Mouse (Mus musculus) limb, embryonic 13.5 days (tissue): ENCODE results near the gene Abcd4. TPM values are rescaled to one million over a fixed set of nuclear protein-coding genes. Genes with fewer than 3 reads are reported as not detected.

ENCODE experiments used
- ATAC-seq: fragments of 200-750 bp; cut with Nextera tagmentation; 2 replicates; pipeline ENCODE4 v1.8.0; 2017; ENCODE audit warnings: low read depth, moderate number of reproducible peaks, moderate TSS enrichment; ENCODE audit not compliant: low FRiP score
- H3K27ac ChIP-seq: fragments of 300-500 bp; sonication (generic); 2 replicates; pipeline ENCODE4 v1.5.1; 2015; ENCODE audit warnings: inconsistent platforms, mild to moderate bottlenecking, moderate library complexity
- H3K27me3 ChIP-seq: fragments of 300-500 bp; sonication (generic); 2 replicates; pipeline ENCODE4 v1.6.1; 2015; ENCODE audit warnings: mild to moderate bottlenecking, inconsistent platforms
- H3K36me3 ChIP-seq: fragments of 300-500 bp; sonication (generic); 2 replicates; pipeline ENCODE4 v1.6.1; 2015; ENCODE audit warnings: inconsistent platforms, mild to moderate bottlenecking, moderate library complexity
- H3K4me1 ChIP-seq: fragments of 300-500 bp; sonication (generic); 2 replicates; pipeline ENCODE4 v1.6.1; 2015; ENCODE audit warnings: inconsistent platforms
- H3K4me2 ChIP-seq: fragments of 300-500 bp; sonication (generic); replicated peaks from 2 replicates; pipeline ENCODE4 v1.6.1; 2015; ENCODE audit warnings: inconsistent platforms, mild to moderate bottlenecking, moderate library complexity
- H3K4me3 ChIP-seq: fragments of 300-500 bp; sonication (generic); 2 replicates; pipeline ENCODE4 v1.5.1; 2015; ENCODE audit warnings: moderate library complexity, mild to moderate bottlenecking, inconsistent platforms
- H3K9ac ChIP-seq: fragments of 300-500 bp; sonication (generic); 2 replicates; pipeline ENCODE4 v1.6.1; 2015; ENCODE audit warnings: mild to moderate bottlenecking, inconsistent platforms
- H3K9me3 ChIP-seq: fragments of 300-500 bp; sonication (generic); 2 replicates; pipeline ENCODE4 v1.6.1; 2016; ENCODE audit warnings: inconsistent platforms
- WGBS: fragments of 180-500 bp; shearing (Covaris S2); methylation state at CpG from one replicate; pipeline ENCODE4 v1.1.7; 2015; 5-methylcytosine and 5-hydroxymethylcytosine counted together
- polyA plus RNA-seq: library from polyadenylated mRNA; unstranded; fragments of >200 nt; fragmentation: Nextera tagmentation; extraction: Ambion mirVana; gene quantifications from 2 replicates; pipeline ENCODE4 v1.2.1, GENCODE M21; 2015

The Abcd4 gene
- 18.6 and 19.7 TPM in 2 replicates for polyA plus RNA-seq

DNA sequence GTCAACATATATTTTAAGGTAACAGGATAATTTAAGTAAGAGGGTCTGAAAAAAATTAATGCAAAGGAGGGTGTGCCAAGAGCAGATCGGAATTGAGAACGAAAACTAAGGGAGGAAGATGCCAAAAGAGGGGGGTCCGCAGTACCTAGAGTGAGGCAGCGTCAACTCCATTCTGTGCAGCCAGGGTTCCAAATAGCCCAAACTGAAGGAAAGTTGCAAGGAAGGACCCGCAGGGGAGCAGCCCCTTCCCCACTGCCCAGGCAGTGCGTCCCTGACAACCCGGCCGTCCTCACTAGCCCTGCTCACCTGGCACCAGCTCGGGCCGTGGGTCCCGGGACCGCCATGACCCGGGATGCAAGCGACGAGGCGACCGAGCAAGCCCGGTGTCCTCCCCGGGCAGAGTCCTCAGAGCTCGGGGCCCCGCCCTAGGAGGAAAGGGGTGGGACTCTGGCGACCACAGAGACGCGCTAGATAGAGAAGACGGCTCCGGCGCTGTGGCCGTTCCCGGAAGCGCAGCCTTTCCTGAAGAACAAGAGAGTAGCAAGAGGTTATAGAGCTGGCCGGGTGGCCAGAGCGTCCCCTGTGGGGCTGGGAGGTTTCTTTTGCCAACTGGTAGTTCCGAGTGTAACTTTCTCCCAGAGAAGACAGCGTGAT is at the start of gene Abcd4:
Gene Abcd4 (minus strand): TSS at position 437 of the 654 bp plus-strand sequence.
- H3K4me2 ChIP-seq = peak within 1 kb of the TSS; percentile 67
- H3K36me3 ChIP-seq = peaks cover 20% of the 10 kb centered on the region
- H3K27me3 ChIP-seq = no peaks in the 10 kb centered on the region
- 1% methylated on average over 34 of the region's 34 CpGs for WGBS
- no peaks in the 10 kb centered on the region for H3K9me3 ChIP-seq
- H3K9ac ChIP-seq = peak within 1 kb of the TSS; percentile 89
- H3K27ac ChIP-seq = peak within 1 kb of the TSS; percentile 48; the same call in 1 of the 2 replicates
- peaks cover 3% of the 10 kb centered on the region; the same call in 1 of the 2 replicates for H3K4me1 ChIP-seq
- H3K4me3 ChIP-seq = peak within 1 kb of the TSS; percentile 74
- peak; percentile 97 for ATAC-seq

DNA sequence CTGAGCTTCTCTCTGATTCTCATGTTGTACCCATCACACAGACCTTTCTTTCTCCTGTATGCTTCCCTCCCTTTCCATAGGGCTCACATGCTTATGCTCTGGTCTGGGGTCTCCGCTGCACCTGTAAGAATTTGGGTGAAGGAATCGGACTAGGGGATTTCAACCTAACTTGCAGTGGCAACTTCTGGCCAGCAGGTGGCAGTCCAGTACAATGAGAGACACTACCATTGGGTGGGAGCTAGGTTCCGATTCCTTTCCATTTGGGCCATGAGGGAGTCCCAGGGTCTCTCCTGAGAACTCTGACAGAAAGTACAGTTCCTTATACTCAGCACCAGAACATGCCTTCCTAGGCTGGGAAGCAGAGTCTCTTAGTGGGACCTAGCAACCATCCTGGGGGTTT is 36.7 kb upstream of the Abcd4 start:
- Histone ChIP-seq H3K9ac (no peak overlapping the region), H3K4me2 (no peak overlapping the region), H3K27ac (no peak overlapping the region), H3K4me3 (no peak overlapping the region), H3K36me3 (no peaks in the 10 kb centered on the region), H3K27me3 (peaks cover 28% of the 10 kb centered on the region; the same call in 1 of the 2 replicates), H3K9me3 (no peaks in the 10 kb centered on the region), H3K4me1 (no peaks in the 10 kb centered on the region)
- ATAC-seq = no peak
- 23% methylated on average over 3 of the region's 3 CpGs for WGBS

DNA sequence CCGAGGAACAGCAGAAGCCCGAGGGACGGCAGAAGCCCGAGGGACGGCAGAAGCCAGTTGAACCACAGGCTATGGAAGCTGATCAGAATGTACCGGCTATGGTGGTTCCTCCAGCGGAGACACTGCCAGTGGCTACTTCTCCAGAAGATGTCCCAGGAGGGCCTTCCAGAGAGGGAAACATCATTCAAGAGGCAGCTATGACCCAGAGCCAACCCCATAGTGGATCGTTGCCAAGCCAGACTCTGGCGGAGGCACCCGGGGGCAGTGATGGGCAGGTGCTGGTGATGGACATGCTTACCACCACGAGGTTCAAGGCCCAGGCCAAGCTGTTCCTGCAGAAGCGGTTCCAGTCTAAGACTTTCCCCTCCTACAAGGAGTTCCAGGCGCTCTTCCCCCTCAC is 33.0 kb upstream of the Abcd4 start:
- no peaks in the 10 kb centered on the region for H3K9me3 ChIP-seq

DNA sequence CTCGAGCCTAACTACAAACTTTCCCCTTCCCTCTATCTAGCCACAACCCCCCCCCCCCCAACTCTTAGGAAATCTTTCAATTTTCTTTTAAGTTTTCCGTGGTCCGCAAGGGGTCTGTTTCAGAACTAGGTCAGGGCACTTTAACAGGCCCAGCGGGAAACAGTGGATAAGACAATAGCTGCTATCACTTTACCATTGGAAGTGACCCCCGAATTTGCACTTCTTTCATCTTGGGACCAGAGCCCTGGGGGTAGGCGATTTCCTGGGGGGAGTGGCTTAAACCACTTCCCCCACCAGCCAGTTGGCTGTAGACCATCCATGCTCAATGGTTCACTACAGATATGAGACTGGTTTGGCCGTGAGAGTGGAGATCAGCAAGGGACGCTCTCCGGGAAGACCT is 23.4 kb upstream of the Abcd4 start, which contains the start of gene Vrtn:
Gene Vrtn (plus strand): TSS at position 366 of the 400 bp plus-strand sequence.
- Histone ChIP-seq H3K4me3 (no peak within 1 kb of the TSS; the same call in 1 of the 2 replicates), H3K4me2 (peak within 1 kb of the TSS; percentile 39; the same call in 1 of the 2 replicates), H3K4me1 (peaks cover 17% of the 10 kb centered on the region), H3K36me3 (no peaks in the 10 kb centered on the region), H3K9ac (no peak within 1 kb of the TSS), H3K27me3 (peaks cover 56% of the 10 kb centered on the region), H3K27ac (no peak within 1 kb of the TSS), H3K9me3 (no peaks in the 10 kb centered on the region)
- 12% methylated on average over 9 of the region's 9 CpGs for WGBS
- no peak for ATAC-seq

More for the DNA sequence above, 33.0 kb upstream of the Abcd4 start:
- Histone ChIP-seq H3K36me3 (no peaks in the 10 kb centered on the region), H3K4me2 (no peak overlapping the region), H3K4me3 (no peak overlapping the region), H3K9ac (no peak overlapping the region), H3K27ac (no peak overlapping the region), H3K4me1 (no peaks in the 10 kb centered on the region), H3K27me3 (peaks cover 33% of the 10 kb centered on the region; the same call in 1 of the 2 replicates)
- no peak for ATAC-seq
- 84% methylated on average over 13 of the region's 13 CpGs for WGBS

DNA sequence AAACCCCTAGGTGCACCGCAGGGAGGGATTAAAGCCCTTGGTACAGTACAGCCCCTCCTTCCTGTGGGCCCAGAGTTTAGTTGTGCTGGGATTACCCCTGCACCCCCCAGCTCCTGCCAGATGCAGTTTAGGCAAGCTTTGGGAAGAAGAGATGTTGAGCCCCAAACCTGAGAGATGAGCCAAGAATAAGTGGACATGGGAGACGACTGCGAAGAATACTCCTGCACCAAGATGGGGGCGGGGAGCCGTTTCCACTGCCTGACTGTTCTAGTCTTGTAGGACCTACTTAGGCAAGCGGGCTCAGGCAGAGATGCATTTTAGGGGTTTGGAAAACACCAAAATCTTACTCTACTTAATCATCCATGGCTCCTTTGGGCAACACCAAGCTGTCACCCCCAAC is 23.0 kb upstream of the Abcd4 start:
- H3K27ac ChIP-seq = no peak overlapping the region
- H3K9ac ChIP-seq = no peak overlapping the region
- no peak for ATAC-seq
- 18% methylated on average over 6 of the region's 6 CpGs for WGBS
- H3K4me2 ChIP-seq = no peak overlapping the region
- H3K4me1 ChIP-seq = peaks cover 17% of the 10 kb centered on the region
- H3K27me3 ChIP-seq = peaks cover 56% of the 10 kb centered on the region
- H3K36me3 ChIP-seq = no peaks in the 10 kb centered on the region
- no peaks in the 10 kb centered on the region for H3K9me3 ChIP-seq
- no peak overlapping the region for H3K4me3 ChIP-seq

DNA sequence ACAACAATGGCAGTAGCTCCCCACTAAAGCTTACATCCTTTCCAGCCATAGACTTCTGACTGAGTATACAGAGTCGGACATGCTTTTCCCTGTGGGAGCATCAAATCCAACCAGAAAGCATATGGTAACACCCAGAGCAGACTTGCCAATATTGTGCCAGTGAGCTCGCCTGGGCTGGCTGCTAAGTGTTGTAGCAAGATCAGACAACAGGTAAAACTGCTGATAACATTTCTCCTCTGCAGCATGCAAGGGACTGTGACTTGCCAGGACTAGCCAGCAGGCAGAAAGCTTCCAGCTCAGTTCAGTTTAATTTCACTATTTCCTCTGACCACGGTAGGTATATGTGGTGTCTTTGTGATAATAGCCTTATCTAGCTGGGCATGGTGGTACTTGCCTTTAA is 14.7 kb upstream of the Abcd4 start:
- Histone ChIP-seq H3K4me3 (no peak overlapping the region), H3K4me2 (no peak overlapping the region), H3K27ac (no peak overlapping the region), H3K36me3 (no peaks in the 10 kb centered on the region), H3K9me3 (no peaks in the 10 kb centered on the region), H3K9ac (no peak overlapping the region), H3K27me3 (peaks cover 4% of the 10 kb centered on the region; the same call in 1 of the 2 replicates), H3K4me1 (no peaks in the 10 kb centered on the region)
- WGBS = 62% methylated on average over 3 of the region's 3 CpGs
- no peak for ATAC-seq

DNA sequence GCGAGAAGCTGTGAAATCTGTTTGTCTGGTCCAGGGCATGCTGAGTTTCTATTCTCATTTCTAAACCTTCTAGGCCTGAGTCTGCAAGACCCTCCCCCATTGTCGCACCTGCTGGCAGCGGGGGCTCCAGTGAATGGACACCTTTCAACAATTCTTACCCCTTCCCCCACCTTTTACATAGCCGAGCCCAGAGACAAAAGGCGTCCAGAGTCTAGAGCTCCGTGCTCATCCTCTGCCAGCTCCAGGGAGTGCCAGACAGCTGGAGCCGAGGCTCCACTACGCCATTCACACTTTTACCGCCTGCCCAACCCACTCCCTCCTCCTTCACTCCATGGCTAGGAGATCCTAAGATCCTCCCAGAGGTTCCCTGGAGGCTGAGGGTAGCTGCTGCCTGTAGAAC is 7.9 kb upstream of the Abcd4 start:
- H3K9me3 ChIP-seq = no peaks in the 10 kb centered on the region
- no peak overlapping the region for H3K4me3 ChIP-seq
- peaks cover 39% of the 10 kb centered on the region for H3K27me3 ChIP-seq
- WGBS = 4% methylated on average over 9 of the region's 9 CpGs
- H3K9ac ChIP-seq = no peak overlapping the region
- no peaks in the 10 kb centered on the region for H3K36me3 ChIP-seq
- H3K4me1 ChIP-seq = no peaks in the 10 kb centered on the region
- no peak overlapping the region for H3K4me2 ChIP-seq
- ATAC-seq = no peak
- no peak overlapping the region for H3K27ac ChIP-seq

DNA sequence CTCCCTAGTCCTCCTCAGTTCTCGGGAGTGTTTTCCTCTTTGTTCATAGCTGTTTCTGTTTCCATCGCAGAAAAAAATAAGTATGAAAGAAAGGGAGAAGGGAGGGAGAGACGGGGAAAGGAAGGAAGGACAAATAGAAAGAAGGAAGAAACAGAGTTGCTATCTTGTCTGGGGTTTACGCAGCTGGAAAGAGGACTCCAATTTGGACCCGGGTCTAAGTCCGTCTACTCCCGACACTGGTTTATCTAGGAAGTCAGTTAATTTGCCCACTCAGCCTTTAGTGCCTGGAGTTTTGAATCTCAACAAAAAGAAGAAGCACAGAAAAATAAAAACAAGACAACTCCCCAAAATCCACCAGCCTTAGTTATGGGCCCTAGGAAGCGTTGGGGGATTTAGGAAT is 7.4 kb upstream of the Abcd4 start:
- no peaks in the 10 kb centered on the region for H3K9me3 ChIP-seq
- H3K27ac ChIP-seq = no peak overlapping the region
- no peaks in the 10 kb centered on the region for H3K36me3 ChIP-seq
- H3K4me2 ChIP-seq = no peak overlapping the region
- H3K4me3 ChIP-seq = no peak overlapping the region
- 33% methylated on average over 8 of the region's 8 CpGs for WGBS
- H3K4me1 ChIP-seq = no peaks in the 10 kb centered on the region
- H3K9ac ChIP-seq = no peak overlapping the region
- no peak for ATAC-seq
- H3K27me3 ChIP-seq = peaks cover 39% of the 10 kb centered on the region

DNA sequence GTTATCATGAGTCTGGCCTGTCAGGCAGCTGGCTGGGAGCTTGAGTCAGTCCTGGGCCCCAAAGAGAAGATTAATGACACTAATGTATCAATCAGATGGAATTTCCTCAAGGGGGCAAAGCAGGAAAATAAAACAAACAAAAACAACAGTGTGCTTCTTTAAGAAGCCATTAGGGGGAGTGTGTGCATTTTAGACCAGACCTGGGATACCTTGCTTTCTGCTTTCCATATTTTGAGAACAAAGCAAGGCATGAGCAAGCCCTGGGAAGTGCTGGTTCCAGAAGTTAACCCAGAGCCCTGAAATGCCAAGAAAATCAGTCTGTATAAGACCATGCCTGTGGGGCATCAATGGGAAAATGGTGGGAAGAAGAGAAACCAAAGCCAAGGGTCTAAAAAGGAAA is 3.8 kb upstream of the Abcd4 start:
- no peak for ATAC-seq
- no peaks in the 10 kb centered on the region for H3K9me3 ChIP-seq
- peaks cover 3% of the 10 kb centered on the region; the same call in 1 of the 2 replicates for H3K4me1 ChIP-seq
- no peak overlapping the region for H3K4me3 ChIP-seq
- H3K27me3 ChIP-seq = peaks cover 29% of the 10 kb centered on the region
- no peak overlapping the region for H3K4me2 ChIP-seq
- H3K36me3 ChIP-seq = no peaks in the 10 kb centered on the region
- no peak overlapping the region for H3K27ac ChIP-seq
- H3K9ac ChIP-seq = no peak overlapping the region

DNA sequence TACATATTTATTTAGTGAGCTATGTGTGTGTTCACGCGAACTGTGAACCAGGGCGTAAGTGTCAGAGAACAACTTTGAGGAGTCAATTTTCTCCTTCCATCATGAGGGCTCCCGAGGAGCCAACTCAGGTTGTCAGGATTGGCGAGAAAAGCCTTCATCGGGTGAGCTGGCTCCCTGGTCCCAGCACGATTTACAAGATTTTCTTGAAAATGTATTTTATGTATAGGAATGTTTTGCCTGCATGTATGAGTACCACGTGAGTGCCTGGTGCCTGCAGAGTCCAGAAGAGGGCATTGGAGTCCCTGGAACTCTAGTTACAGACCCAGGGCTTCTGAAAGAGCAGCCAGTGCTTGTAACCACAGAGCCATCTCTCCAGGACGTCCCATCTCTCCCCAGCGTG is 450 bp upstream of the Abcd4 start:
- H3K9ac ChIP-seq = peak overlapping the region; percentile 51
- peaks cover 16% of the 10 kb centered on the region for H3K36me3 ChIP-seq
- 0 out of 2 replicates have a peak overlapping the region, but pooled peaks have one; percentile 48 for H3K27ac ChIP-seq
- peaks cover 3% of the 10 kb centered on the region; the same call in 1 of the 2 replicates for H3K4me1 ChIP-seq
- ATAC-seq = peak; percentile 28; the same call in 1 of the 2 replicates
- H3K9me3 ChIP-seq = no peaks in the 10 kb centered on the region
- 7% methylated on average over 10 of the region's 10 CpGs for WGBS
- peak overlapping the region; percentile 74 for H3K4me3 ChIP-seq
- no peaks in the 10 kb centered on the region for H3K27me3 ChIP-seq
- peak overlapping the region; percentile 67 for H3K4me2 ChIP-seq

DNA sequence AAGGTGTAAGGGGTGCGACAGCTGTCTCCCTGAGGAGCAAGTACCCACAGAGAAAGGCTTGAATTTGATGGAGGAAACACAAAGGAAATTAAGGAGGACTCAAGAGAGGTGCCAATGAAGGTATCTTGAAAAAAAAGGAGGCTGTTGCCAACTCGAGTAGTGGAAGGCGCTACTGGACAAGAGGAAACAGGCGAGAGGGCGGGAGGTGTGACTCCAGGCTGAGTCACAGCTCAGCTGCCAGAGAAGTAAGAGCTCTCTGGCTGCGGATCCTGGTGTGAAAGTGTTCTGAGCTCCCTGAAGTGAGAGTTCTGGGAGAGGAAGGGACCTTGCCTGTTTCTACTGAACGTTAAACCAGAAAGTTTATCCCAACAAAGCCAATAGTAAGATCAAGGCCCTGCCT is 2.7 kb downstream of the Abcd4 start:
- peaks cover 3% of the 10 kb centered on the region; the same call in 1 of the 2 replicates for H3K4me1 ChIP-seq
- H3K27ac ChIP-seq = no peak overlapping the region
- ATAC-seq = no peak
- no peak overlapping the region for H3K4me2 ChIP-seq
- H3K9ac ChIP-seq = no peak overlapping the region
- 60% methylated on average over 7 of the region's 7 CpGs for WGBS
- H3K4me3 ChIP-seq = no peak overlapping the region
- H3K36me3 ChIP-seq = peaks cover 24% of the 10 kb centered on the region
- H3K27me3 ChIP-seq = no peaks in the 10 kb centered on the region
- no peaks in the 10 kb centered on the region for H3K9me3 ChIP-seq

DNA sequence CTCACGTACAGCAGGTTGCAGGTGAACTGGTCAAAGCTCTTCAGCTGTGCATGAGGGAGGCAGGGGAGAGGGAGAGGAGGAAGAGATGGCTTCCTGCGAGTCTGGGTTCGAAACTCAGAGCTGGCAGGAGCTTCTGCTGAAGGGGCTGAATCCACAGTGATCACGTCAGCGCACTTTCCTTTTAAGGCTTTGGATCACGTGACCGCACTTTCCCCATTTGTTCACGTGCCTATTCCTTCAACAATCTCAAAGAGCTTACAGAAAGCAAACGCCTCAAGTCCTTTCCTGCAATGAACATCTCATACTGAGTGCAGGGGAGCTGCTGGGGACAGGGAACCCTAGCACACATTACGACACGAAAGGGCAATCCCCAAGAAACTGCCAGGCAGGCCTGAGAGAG is 3.2 kb downstream of the Abcd4 start:
- WGBS = 81% methylated on average over 11 of the region's 11 CpGs
- Histone ChIP-seq H3K4me2 (no peak overlapping the region), H3K9ac (no peak overlapping the region), H3K27me3 (no peaks in the 10 kb centered on the region), H3K27ac (no peak overlapping the region), H3K9me3 (no peaks in the 10 kb centered on the region), H3K36me3 (peaks cover 27% of the 10 kb centered on the region), H3K4me1 (peaks cover 3% of the 10 kb centered on the region; the same call in 1 of the 2 replicates), H3K4me3 (no peak overlapping the region)
- ATAC-seq = no peak
